Mouse (Mus musculus) lung, postnatal 25 days (tissue): ENCODE results near the gene Muc13.

ENCODE experiments used
- DNase-seq: peaks from one replicate; pipeline ENCODE4 v3.0.0; 2022; ENCODE audit warnings: low spot score

Muc13 gene

GRCm38 (mm10) chr16:33769848-33770247, 24.0 kb upstream of the Muc13 start:
- DNase-seq = peak; percentile 18

- DNase-seq = no peak
Observed at GRCm38 (mm10) chr16:33770778-33771454, 22.9 kb upstream of the Muc13 start.

- no peak for DNase-seq
Observed at GRCm38 (mm10) chr16:33772809-33773208, 21.0 kb upstream of the Muc13 start.

- no peak for DNase-seq
Observed at GRCm38 (mm10) chr16:33774972-33775371, 18.9 kb upstream of the Muc13 start.

GRCm38 (mm10) chr16:33775733-33776335, 18.0 kb upstream of the Muc13 start:
- no peak for DNase-seq

GRCm38 (mm10) chr16:33776766-33777529, 16.9 kb upstream of the Muc13 start:
- DNase-seq = no peak

GRCm38 (mm10) chr16:33777607-33778006, 16.2 kb upstream of the Muc13 start:
- no peak for DNase-seq

- DNase-seq = no peak
Observed at GRCm38 (mm10) chr16:33781789-33782728, 11.8 kb upstream of the Muc13 start.

GRCm38 (mm10) chr16:33782729-33783091, 11.1 kb upstream of the Muc13 start:
- DNase-seq = no peak

GRCm38 (mm10) chr16:33784547-33784946, 9.3 kb upstream of the Muc13 start:
- no peak for DNase-seq

GRCm38 (mm10) chr16:33785092-33785704, 8.6 kb upstream of the Muc13 start:
- DNase-seq = no peak

GRCm38 (mm10) chr16:33786657-33787390, 7.0 kb upstream of the Muc13 start:
- no peak for DNase-seq

- DNase-seq = no peak
Observed at GRCm38 (mm10) chr16:33795106-33795505, 1.3 kb downstream of the Muc13 start.

- DNase-seq = no peak
Observed at GRCm38 (mm10) chr16:33795887-33796286, 2.0 kb downstream of the Muc13 start.

GRCm38 (mm10) chr16:33796756-33797155, 2.9 kb downstream of the Muc13 start:
- DNase-seq = no peak

- DNase-seq = peak; percentile 63
Observed at GRCm38 (mm10) chr16:33797860-33798259, 4.0 kb downstream of the Muc13 start.

- DNase-seq = no peak
Observed at GRCm38 (mm10) chr16:33810002-33810401, 16.2 kb downstream of the Muc13 start.

GRCm38 (mm10) chr16:33818413-33819165, 24.8 kb downstream of the Muc13 start:
- no peak for DNase-seq

- DNase-seq = peak; percentile 90
Observed at GRCm38 (mm10) chr16:33820269-33821178, 26.7 kb downstream of the Muc13 start.
